Mouse (Mus musculus): ENCODE data around the gene Adgra3. TPM values are rescaled to one million over a fixed set of nuclear protein-coding genes. Genes with fewer than 3 reads are reported as not detected.

The Adgra3 gene
- polyA plus RNA-seq, 1 experiment from 2014 or later, result 22.3 TPM

DNA sequence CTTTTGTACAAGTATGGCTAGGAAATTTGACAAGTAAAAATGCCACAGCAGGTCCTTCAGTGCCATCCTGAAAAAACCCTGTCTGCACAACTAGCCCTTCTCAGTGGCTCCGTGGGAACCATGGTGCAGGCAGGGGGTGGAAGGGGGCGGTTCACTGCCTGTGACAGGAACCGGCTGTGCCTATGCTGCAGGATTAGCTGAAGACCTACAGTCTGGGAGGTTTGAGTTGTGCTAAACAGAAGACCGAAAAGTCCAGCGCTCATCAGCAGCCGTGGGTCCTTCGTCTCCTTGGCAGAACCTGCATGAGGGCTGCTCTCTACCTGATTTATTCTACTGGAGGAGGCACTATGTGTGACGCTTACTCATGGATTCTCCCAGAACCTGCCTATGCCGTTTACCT is 59.0 kb downstream of the Adgra3 start:
- H3K36me3 ChIP-seq (ENCODE audit: poor library complexity, severe bottlenecking), result peaks cover 12% of the 10 kb centered on the region; the same call in 1 of the 2 replicates
- H3K4me3 ChIP-seq, result no peak overlapping the region
- H3K27ac ChIP-seq, result no peak overlapping the region
- no peaks in the 10 kb centered on the region for H3K27me3 ChIP-seq
- no peak overlapping the region for H3K4me2 ChIP-seq
- no peaks in the 10 kb centered on the region for H3K9me3 ChIP-seq (replicated peaks)
- no peak overlapping the region for H3K9ac ChIP-seq
- ATAC-seq, result no peak
- 77% methylated on average over 9 of the region's 9 CpGs for WGBS
- H3K4me1 ChIP-seq, result peaks cover 22% of the 10 kb centered on the region; the same call in 1 of the 2 replicates

DNA sequence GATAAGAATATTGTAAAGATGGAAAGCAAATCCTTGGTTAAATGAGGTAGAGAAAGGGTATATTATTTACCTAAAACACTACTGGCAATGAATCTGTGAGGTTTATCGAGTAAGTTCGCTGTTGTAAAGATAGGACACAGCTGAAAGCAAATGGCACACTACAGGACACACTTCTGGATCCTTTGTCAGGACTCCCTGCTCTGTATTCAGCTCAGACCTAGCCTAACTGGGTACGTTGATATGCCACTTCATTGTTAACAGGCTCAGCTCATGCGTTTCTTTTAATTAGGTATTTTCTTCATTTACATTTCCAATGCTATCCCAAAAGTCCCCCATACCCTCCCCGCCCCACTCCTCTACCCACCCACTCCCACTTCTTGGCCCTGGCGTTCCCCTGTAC is 61.8 kb downstream of the Adgra3 start:
- no peak overlapping the region for H3K9ac ChIP-seq
- no peaks in the 10 kb centered on the region for H3K9me3 ChIP-seq (replicated peaks)
- no peaks in the 10 kb centered on the region for H3K27me3 ChIP-seq
- H3K4me2 ChIP-seq, result 0 out of 2 replicates have a peak overlapping the region, but pooled peaks have one; percentile 10
- peak; percentile 79 for ATAC-seq
- 55% methylated on average over 6 of the region's 6 CpGs for WGBS
- H3K27ac ChIP-seq, result peak overlapping the region; percentile 75
- H3K36me3 ChIP-seq (ENCODE audit: poor library complexity, severe bottlenecking), result peaks cover 12% of the 10 kb centered on the region; the same call in 1 of the 2 replicates
- H3K4me3 ChIP-seq, result no peak overlapping the region
- H3K4me1 ChIP-seq, result peaks cover 22% of the 10 kb centered on the region; the same call in 1 of the 2 replicates

DNA sequence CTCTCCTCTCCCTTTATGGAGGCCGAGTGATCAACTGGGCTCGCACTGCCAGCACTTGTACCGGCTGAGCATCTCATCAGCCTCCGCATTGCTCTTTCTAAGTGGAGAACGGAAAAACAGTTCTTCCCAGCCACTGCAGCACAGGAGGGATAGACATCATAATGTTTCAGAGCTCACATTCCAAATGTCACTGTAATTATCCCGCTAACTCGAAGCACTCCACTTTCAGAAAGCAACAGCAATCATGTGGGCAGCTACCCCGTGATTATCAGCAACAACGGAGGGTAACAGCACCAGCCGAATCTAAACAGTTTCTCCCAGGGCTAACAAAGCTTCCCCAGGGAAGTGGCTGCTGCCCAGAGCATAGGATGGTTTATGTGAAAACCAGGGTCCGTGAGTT is 62.3 kb downstream of the Adgra3 start:
- no peak overlapping the region for H3K9ac ChIP-seq
- H3K4me2 ChIP-seq, result 0 out of 2 replicates have a peak overlapping the region, but pooled peaks have one; percentile 10
- peak; percentile 79 for ATAC-seq
- peaks cover 22% of the 10 kb centered on the region; the same call in 1 of the 2 replicates for H3K4me1 ChIP-seq
- no peak overlapping the region for H3K4me3 ChIP-seq
- no peaks in the 10 kb centered on the region for H3K9me3 ChIP-seq (replicated peaks)
- H3K27me3 ChIP-seq, result no peaks in the 10 kb centered on the region
- WGBS, result 52% methylated on average over 11 of the region's 11 CpGs
- H3K36me3 ChIP-seq (ENCODE audit: poor library complexity, severe bottlenecking), result peaks cover 12% of the 10 kb centered on the region; the same call in 1 of the 2 replicates
- peak overlapping the region; percentile 75 for H3K27ac ChIP-seq

DNA sequence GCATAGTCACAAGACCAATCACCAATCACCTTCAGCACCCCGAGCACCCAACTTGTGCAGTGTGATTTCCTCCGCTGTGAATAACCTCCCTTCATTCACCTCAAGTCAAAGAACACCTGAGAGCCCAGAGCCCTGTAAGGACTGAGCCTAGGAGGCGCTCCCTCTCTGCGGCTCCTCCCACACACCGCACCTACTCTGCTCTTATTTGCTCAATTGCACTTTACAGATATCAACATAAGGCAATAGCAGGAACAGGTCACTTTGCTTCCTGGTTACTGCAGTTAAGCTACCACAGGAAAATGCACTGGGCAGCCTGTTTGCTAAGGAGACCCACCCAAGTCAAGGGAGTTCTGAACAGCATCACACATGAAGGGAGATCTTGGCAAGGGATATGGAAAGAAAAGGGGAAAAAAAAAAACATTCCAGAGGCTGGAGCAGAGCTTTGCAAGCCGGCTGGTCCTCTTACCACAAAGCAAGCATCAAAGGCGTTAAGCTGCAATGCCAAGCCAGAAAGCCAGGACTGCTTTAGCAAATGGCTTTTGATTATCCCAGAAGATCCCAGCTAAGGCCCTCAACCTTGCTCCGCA is 68.0 kb downstream of the Adgra3 start:
- Histone ChIP-seq H3K9me3 (replicated peaks) (no peaks in the 10 kb centered on the region), H3K27me3 (no peaks in the 10 kb centered on the region), H3K9ac (no peak overlapping the region), H3K4me3 (no peak overlapping the region), H3K4me1 (peaks cover 28% of the 10 kb centered on the region), H3K36me3 (ENCODE audit: poor library complexity, severe bottlenecking) (peaks cover 13% of the 10 kb centered on the region), H3K27ac (no peak overlapping the region), H3K4me2 (no peak overlapping the region)
- WGBS, result 93% methylated on average over 8 of the region's 8 CpGs
- ATAC-seq, result no peak

DNA sequence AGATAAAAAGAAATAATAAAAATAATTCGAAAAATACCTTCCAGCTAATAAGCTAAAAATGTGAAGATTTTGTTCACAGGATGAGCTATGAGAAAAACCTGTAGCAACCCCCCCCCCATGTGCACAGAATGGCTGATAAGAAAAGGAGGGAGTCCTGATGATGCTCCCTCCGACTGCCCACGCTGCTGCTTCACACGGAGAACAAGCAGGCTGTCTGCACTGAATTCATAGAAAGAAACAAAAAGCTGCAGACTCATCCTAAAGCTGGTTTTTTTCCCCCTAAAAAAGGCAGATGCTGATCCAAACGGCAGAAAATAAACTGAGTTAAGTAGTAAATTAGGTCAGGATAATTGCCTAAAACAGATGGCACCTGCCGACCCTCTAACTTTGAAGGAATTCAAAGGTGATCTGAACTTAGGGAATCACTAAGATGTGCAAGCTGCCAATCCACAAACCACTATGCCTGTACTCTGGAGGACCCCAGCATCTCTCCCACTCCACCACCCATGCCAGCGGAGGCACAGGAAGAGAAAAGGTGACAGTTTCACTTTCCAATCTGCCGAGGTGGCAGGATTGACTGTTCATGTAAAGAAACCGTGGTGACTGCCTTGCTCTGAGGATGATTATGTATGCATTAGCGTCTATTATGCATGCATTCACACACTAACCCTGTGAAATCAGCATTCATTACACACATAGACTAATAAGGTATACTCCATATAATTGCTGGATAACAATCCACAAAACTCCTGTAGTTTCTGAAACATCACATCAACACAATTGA is 70.6 kb downstream of the Adgra3 start:
- no peak overlapping the region for H3K9ac ChIP-seq
- no peak overlapping the region for H3K4me3 ChIP-seq
- ATAC-seq, result peak; percentile 77
- peak overlapping the region; percentile 24; the same call in 1 of the 2 replicates for H3K4me2 ChIP-seq
- H3K36me3 ChIP-seq (ENCODE audit: poor library complexity, severe bottlenecking), result peaks cover 26% of the 10 kb centered on the region
- H3K9me3 ChIP-seq (replicated peaks), result no peaks in the 10 kb centered on the region
- H3K27me3 ChIP-seq, result no peaks in the 10 kb centered on the region
- peak overlapping the region; percentile 48 for H3K27ac ChIP-seq
- peaks cover 25% of the 10 kb centered on the region for H3K4me1 ChIP-seq
- WGBS, result 50% methylated on average over 10 of the region's 10 CpGs

DNA sequence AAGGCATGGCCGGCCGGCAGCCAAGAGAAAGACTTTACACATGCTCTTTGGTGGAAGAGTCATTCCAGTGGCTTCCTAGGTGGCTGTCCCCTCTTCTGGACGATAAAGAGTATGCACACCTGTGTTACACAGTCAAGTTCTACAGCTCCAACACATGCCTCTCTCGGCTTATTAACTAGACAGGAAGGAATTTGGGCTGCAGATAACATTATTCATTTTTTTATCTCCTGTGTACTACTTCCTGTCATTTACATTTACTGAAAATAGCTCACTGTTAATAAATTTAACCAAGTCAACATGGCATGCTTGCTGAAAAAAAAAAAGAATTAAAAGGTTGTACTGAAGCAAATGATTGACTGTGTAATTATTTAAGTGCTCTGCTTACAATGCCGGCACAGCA is 78.1 kb downstream of the Adgra3 start:
- WGBS, result 75% methylated on average over 5 of the region's 5 CpGs
- H3K9me3 ChIP-seq (replicated peaks), result no peaks in the 10 kb centered on the region
- H3K4me2 ChIP-seq, result no peak overlapping the region
- H3K27ac ChIP-seq, result no peak overlapping the region
- no peak overlapping the region for H3K4me3 ChIP-seq
- H3K9ac ChIP-seq, result no peak overlapping the region
- H3K4me1 ChIP-seq, result no peaks in the 10 kb centered on the region
- no peak for ATAC-seq
- H3K36me3 ChIP-seq (ENCODE audit: poor library complexity, severe bottlenecking), result peaks cover 29% of the 10 kb centered on the region
- H3K27me3 ChIP-seq, result no peaks in the 10 kb centered on the region

DNA sequence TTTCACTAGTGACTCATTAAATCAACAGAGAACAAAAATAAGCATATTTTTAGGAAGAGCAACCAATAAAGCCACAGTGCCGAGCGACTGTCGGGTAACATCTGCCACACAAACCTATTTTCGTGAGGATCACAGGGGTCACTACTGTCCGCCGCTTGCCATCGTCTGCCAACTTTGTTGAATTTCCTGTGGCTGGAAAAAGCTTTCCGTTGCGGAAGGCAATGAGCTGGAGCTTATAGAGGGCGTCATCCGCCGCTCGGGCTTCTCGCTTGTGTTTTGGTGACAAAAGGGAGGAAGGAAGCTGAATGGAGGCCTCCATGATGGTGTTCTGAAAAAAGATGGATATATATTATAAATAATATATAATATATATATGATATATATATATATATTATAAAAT is 79.6 kb downstream of the Adgra3 start:
- 93% methylated on average over 14 of the region's 14 CpGs for WGBS
- peaks cover 33% of the 10 kb centered on the region for H3K36me3 ChIP-seq (ENCODE audit: poor library complexity, severe bottlenecking)
- H3K4me1 ChIP-seq, result no peaks in the 10 kb centered on the region
- H3K27ac ChIP-seq, result no peak overlapping the region
- H3K9ac ChIP-seq, result no peak overlapping the region
- no peaks in the 10 kb centered on the region for H3K27me3 ChIP-seq
- no peak for ATAC-seq
- H3K9me3 ChIP-seq (replicated peaks), result no peaks in the 10 kb centered on the region
- no peak overlapping the region for H3K4me3 ChIP-seq
- no peak overlapping the region for H3K4me2 ChIP-seq

DNA sequence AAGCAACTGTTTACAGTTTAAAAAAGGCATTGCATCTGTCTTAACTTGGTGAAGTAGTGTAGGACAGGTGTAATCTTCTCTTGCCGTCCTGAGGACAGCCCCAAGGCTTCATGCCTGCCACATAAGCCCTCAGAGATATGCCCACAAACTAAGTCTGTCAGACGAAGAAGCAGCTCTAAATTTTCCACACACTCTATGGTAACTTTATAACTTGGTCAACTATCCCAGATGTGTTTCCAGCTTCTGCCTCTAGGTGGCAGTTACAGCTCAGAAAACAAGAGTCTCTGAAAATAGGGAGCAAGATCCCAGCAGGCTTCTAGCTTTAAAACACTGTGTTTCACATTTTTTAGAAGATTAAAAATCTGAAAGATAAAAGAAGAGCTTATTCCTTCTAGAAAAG is 82.8 kb downstream of the Adgra3 start:
- no peak overlapping the region for H3K4me3 ChIP-seq
- peak; percentile 25 for ATAC-seq
- WGBS, result 48% methylated on average over 2 of the region's 2 CpGs

DNA sequence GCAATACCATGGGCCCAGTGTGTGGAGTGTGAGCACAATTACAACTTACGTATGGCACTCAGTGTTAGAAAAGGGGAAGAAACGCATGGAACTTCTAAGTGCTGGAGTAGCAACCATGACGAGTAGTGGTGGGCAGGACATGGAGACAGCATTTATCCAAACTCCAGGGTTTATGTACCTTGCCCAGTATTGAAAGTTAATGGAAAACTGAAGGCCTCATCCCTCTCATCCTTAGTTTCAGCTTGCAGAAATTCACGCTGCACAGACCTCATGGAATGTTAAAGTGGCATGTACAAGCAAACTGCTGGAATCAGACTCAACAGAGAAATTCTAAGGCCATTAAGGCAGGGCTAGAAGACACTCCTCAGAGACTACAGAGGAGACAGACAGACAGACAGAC is 84.6 kb downstream of the Adgra3 start:
- Histone ChIP-seq H3K9me3 (replicated peaks) (no peaks in the 10 kb centered on the region), H3K27me3 (no peaks in the 10 kb centered on the region), H3K27ac (no peak overlapping the region), H3K4me2 (no peak overlapping the region), H3K36me3 (ENCODE audit: poor library complexity, severe bottlenecking) (peaks cover 51% of the 10 kb centered on the region), H3K4me3 (no peak overlapping the region), H3K4me1 (no peaks in the 10 kb centered on the region), H3K9ac (no peak overlapping the region)
- 90% methylated on average over 4 of the region's 4 CpGs for WGBS
- no peak for ATAC-seq

More for the DNA sequence above, 82.8 kb downstream of the Adgra3 start:
- Histone ChIP-seq H3K27me3 (no peaks in the 10 kb centered on the region), H3K9me3 (replicated peaks) (no peaks in the 10 kb centered on the region), H3K27ac (no peak overlapping the region), H3K36me3 (ENCODE audit: poor library complexity, severe bottlenecking) (peaks cover 40% of the 10 kb centered on the region), H3K4me2 (no peak overlapping the region), H3K9ac (no peak overlapping the region), H3K4me1 (no peaks in the 10 kb centered on the region)

DNA sequence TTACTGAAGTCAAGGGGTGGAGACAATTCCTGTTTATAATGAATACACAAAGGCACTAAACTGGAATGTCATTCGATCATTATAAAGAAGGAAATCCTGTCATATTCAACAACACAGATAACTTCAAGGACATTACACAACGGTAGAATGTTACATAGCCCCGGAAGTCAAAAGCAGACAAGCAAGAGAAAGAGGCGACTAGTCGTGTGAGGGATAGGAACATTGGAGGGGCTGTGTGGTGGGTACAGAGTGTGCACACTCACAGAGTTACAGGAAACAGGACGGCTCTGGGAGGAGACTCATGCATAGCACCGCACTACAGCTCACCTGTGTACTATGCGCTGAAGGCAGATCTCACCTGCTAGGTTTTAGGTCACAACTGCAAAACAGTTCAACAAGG is 89.1 kb downstream of the Adgra3 start:
- Histone ChIP-seq H3K4me2 (no peak overlapping the region), H3K27ac (no peak overlapping the region), H3K27me3 (no peaks in the 10 kb centered on the region), H3K9me3 (replicated peaks) (no peaks in the 10 kb centered on the region), H3K4me3 (no peak overlapping the region), H3K4me1 (no peaks in the 10 kb centered on the region), H3K36me3 (ENCODE audit: poor library complexity, severe bottlenecking) (peaks cover 37% of the 10 kb centered on the region), H3K9ac (no peak overlapping the region)
- 92% methylated on average over 8 of the region's 8 CpGs for WGBS
- ATAC-seq, result no peak

DNA sequence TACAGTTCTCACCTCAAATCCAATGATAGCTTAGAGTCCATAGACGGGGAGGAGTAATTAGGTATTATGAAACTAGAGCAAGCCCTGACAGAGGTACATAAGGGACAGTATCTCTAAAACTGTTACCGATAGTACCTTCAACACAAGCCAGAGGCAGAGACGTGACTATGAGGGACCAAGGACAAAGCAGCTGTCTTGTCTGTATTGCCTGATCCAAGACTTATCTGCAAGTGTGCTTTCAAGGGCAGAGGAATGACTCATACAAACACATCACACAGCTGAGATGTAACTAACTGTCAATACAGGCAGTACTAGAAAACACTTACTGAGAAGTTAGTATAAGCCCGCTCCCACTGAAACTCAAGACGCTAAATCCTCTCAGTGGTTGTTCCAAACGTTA is 91.1 kb downstream of the Adgra3 start:
- Histone ChIP-seq H3K27me3 (no peaks in the 10 kb centered on the region), H3K9me3 (replicated peaks) (no peaks in the 10 kb centered on the region), H3K4me2 (no peak overlapping the region), H3K36me3 (ENCODE audit: poor library complexity, severe bottlenecking) (peaks cover 45% of the 10 kb centered on the region), H3K27ac (no peak overlapping the region), H3K4me1 (no peaks in the 10 kb centered on the region), H3K4me3 (no peak overlapping the region), H3K9ac (no peak overlapping the region)
- WGBS, result 96% methylated on average over 6 of the region's 6 CpGs
- no peak for ATAC-seq

DNA sequence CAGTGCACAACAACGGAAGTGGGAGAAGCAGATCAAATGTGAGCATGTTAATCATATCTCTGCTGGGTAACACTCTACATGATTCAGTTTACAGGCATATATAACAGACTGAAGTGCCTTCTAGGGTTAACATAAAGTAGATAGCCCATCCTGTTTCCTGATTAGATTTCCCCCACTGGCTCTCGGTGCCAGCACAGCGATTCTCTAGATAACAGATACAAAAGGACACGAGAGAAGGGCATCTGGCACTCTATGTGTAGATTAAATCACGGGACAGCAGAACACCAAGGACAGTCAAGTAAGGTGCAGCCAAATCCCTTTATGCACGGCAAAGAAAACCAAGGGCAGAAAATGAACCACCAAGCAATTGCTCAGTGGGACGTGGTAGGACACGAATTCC is 93.0 kb downstream of the Adgra3 start:
- Histone ChIP-seq H3K4me2 (no peak overlapping the region), H3K36me3 (ENCODE audit: poor library complexity, severe bottlenecking) (peaks cover 47% of the 10 kb centered on the region), H3K9me3 (replicated peaks) (no peaks in the 10 kb centered on the region), H3K27me3 (no peaks in the 10 kb centered on the region), H3K4me1 (no peaks in the 10 kb centered on the region), H3K27ac (no peak overlapping the region), H3K9ac (no peak overlapping the region), H3K4me3 (no peak overlapping the region)
- WGBS, result 86% methylated on average over 8 of the region's 8 CpGs
- ATAC-seq, result no peak
